Mouse (Mus musculus) adrenal gland, adult 8-10 months (tissue): Measurements from ENCODE around the gene Cdk18. TPM values are rescaled to one million over a fixed set of nuclear protein-coding genes. Genes with fewer than 3 reads are reported as not detected.
"Not testable (repeated sequence)": the region's sequence is repeated elsewhere in the genome, so short reads cannot be mapped to it uniquely, and the experiment has no call there.

Experiments
- DNase-seq: peaks from one replicate; pipeline ENCODE4 v3.0.0; 2022
- total RNA-seq, 4 experiments: library from RNA; stranded (reverse); gene quantifications; 2 replicates each; pipeline ENCODE4 v1.2.4; 2022

Cdk18 gene
- total RNA-seq: 10 to 100 TPM; 18.0 to 43.3 (median 25.4) TPM

DNA sequence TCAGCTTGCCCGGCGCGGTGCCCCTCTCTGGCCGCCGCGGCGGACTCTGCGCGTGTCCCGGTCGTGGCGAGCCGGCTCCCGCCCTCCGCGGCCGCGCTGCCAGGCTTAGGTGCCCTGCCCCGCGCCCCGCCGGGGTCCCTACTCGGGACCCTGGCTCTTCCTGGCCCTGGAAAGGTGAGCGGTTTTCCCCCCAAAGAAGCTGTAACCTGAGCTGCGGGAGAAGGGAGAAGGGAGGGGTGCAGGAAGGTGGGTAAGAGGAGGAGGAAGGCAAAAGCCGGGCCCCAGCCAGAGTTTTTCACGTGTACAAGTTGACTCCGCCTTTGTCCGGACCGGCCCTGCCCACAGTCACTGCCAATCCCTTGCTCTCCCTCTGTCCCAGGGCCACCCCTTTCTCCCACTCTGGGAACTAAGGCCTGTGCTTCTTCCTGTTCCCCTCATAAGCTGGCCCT is at the start of gene Cdk18:
TSS of gene Cdk18 (minus strand) at position 269 of the 449 bp plus-strand sequence.
- peak; percentile 82 for DNase-seq

GRCm38 (mm10) chr1:132189231-132189630 is 49.7 kb upstream of the Cdk18 start:
- no peak for DNase-seq

DNA sequence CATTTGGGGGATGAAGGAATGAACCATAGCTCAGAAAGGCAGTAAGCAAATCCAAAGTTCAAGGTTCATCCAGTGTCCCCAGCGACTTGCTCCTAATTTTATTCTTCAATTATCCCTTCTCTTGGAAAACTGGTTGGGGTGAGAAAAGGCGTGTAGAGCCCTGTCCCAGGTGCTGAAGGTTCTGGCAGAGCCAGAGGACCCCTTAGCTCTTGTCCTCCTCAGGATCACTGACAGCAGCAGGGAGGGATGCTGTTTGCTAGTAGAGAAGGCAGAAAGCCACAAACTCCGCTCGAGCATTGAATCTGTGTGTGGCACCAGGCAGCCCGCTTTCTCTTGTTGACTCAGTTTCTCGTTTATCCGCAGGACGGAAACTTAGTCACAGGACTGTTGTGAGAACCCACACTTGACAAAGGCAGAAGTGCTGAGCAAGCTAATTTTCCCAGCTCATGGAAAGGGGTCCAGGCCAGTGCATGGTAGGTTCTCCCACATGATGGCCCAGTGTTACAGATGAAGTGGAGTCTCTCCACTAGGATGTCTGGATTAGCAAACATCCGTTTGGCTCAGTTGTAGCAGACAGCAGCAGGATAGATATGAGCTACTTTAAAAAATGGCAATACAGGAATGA is 49.1 kb upstream of the Cdk18 start:
- no peak for DNase-seq

DNA sequence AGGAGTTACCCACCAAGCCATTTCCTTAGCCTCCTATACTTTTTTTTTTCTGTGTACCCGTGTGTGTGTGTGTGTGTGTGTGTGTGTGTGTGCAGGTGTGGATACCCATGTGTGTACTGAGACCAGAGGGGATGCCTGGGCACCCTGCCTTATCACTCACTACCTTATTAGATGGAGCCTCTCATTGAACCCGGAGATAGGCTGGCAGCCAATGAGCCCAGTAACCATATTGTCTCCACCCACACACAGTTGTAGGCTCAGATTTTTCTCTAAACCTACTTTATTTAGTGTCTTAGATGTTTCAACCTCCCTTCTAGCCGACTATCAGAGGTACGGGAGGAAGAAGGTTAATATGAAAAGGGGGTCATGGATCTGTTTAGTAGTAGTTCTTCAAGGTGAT is 46.8 kb upstream of the Cdk18 start:
- no peak for DNase-seq

DNA sequence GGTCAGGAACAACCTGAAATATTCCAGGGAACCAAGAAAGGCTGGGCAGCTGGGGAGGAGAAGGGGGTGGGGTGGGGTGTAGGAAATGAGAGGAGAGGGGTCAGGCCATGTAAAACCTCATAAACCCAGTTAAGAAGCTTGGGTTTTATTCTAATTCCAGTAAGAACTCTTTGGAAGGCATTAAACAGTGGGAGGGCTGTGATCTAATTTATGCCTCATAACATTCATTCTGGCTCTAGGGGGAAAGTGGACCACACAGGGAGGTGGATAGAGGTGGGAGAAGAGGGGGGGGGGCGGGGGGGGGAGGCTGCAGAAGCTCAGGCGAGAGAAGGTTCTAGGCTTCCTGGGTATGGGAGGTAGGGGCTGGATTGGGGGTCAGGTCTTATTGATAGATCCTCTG is 32.1 kb upstream of the Cdk18 start:
- no peak for DNase-seq

DNA sequence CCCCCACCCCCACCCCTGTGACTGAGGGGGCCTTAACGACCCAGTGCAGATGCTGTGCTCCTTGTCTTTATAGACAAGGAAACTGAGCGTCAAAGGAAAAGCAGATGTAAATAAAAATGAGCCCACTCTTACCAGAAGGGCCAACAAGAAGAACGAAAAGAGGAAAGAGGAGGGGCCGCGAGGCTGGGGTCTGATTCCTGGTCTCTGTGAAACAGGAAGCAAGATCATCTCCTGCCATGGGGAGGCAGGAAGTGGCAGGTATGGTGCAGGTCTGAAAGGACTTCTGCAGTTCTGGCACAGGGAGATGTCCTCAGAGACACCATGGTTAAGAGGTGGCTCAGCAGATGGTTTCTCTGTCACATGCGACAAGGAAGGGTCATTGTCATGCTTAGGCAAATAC is 31.2 kb upstream of the Cdk18 start:
- no peak for DNase-seq

DNA sequence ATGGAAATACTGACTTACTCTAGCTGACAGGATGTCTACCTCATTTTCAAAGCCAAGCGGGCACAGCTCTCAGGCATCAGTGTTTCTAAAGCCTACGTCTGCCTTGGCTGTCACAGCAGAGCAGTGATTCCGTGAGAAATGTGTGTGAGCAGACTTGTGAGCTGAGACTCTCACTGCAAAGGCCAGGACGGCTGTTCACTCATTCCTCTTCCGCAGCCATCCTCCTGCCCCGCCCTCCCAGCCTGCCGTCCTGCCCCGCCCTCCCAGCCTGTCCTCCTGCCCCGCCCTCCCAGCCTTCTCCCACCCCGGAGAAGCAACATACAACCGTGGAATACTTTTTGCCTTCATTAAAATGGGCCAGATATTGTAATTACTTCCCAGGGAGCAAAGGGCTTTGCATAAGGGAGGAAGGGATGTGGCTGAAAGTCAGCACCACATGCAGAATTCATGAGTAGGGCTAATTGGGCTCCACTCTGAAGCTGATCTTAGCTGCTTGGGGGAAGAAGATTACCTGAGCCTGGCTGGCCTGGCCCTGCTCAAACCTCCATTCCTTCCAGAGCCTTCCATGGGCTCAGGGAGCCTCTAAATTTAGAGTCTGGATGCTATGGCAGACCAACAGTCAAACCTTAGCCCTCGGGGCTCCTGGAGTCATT is 28.8 kb upstream of the Cdk18 start:
- DNase-seq: no peak

DNA sequence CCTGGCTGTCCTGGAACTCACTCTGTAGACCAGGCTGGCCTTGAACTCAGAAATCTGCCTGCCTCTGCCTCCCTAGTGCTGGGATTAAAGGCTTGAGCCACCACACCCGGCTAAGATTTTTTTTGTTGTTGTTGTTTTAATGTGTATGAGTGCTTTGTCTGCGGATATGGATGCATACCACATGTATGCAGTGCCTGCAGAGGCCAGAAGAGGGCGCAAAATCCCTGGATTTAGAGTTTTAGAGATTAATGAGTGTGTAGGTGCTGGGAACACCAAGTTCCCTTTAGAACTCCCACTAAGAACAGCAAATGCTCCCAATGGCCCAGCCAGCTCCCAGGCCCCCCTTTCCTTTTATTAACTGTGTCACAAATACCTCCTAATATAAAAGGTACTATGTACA is 26.4 kb upstream of the Cdk18 start:
- no peak for DNase-seq

DNA sequence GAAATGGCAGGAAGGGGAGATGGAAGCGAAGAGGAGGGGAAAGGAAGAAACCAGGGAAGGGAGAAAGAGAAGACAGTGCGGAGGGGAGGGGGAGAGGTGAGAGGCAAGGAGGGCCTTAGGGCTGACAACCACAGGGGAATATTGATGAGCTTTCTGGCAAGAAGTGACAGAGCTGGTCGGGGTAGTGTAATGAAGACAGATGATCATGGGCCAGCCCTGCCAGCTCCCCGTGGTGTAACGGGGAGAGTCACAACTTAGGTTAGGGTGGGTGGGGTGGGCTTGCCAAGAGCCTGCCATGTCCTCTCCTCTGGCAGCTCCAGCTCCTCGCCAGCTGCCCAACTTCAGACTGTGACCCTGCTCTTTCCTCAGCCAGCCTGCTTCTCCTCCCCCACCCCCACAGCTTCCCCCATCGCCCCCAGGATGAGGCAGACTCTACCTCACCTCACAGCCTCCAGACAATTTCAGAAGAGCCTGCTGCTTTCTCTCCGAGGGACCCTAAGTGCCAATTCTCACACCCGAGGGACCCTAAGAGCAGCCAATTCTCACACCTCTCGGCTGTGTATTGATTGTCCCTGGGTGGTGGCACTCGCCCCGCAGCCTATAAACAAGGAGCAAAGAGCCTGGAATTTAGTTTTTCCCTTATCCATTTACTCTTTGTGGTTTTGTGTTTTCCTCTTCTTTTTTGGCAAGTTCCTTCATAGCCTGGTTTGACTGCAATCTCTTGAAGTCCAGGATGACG is 25.5 kb upstream of the Cdk18 start:
- DNase-seq: no peak

DNA sequence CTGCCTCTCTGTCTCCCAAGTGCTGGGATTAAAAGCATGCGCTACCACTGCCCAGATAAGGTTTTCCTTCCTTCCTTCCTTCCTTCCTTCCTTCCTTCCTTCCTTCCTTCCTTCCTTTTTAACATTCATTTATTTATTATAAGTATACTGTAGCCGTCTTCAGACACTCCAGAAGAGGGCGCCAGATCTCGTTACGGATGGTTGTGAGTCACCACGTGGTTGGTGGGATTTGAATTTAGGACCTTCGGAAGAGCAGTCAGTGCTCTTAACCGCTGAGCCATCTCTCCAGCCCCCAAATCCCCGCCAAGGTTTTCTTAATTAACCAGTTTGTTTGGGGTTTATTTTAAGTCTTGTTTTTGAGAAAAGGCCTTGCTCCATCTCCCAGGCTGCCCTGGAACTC is 23.1 kb upstream of the Cdk18 start:
- DNase-seq: not testable (repeated sequence)

DNA sequence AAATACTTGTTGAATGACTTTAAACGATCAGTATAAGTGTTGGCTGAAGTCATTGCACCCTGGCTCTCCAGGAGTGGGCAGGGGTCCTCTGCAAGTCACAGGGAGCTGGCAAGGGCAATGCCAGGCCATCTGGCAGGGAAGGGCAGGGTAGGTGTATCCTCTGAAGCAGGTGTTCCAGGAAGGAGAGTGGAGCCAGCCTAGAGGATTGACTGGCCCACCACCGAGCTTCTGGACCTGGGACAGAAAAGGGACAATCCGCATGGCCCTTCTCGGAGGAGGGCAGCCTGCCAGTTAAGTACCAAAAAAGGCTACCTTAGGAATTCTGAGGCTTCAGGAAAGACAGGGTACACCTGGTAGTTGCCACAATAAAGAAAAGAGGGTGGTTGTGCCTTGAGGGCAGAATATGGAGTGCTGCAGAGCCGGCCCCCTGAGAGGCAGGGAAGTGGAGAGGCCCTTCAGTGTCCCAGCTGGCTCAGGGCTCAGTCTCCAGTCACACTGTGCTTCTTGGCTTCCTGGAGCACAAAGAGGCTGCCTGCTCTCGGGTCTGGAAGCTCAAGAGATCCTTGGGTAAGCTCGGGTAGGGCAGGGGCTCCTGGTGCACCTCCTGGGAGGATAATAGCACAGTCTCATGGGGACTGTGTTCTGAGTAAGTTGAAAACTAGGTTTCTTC is 21.9 kb upstream of the Cdk18 start:
- DNase-seq: no peak

DNA sequence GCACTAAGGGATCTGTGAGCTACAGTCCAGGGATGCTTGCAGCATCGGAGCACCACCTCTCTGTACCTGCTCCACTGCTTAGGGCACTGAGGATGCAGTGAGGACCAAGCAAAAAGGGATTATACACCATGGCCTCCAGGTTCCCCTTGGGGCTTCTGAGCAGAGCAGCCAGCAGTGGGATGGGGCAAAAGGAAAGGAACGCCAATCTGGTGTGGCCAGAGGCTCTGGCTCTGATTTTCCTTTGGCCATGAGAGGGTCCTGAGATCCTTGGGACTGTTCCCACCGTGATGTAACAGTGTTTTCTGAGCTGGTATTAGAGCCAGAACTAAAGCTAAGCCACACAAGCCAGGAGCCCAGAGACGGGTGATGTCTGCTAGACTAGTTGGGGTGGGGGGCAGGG is 20.2 kb upstream of the Cdk18 start:
- no peak for DNase-seq

- no peak for DNase-seq
Measured at GRCm38 (mm10) chr1:132158741-132159140, 19.3 kb upstream of the Cdk18 start.

DNA sequence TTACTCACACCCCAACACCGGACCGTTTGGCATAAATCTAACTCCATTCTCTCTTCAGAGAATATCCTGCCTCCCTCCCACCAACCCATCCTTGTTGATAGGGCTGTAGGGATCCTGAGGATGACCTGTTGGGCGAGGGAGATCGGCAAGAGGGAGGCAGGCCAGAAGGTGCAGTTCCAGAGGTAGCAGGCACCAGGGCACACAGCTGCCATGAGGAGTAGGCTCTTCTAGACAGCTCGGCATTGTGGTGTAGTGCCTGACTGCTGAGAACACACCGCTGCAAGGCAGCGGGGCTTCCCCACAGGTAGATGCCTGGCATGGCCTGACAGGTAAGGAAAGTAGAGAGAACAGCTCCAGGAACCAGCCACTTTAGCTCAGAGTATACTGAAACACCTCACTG is 18.3 kb upstream of the Cdk18 start:
- no peak for DNase-seq

- peak; percentile 67 for DNase-seq
Measured at GRCm38 (mm10) chr1:132157016-132157781, 17.7 kb upstream of the Cdk18 start.

- DNase-seq: peak; percentile 64
Measured at GRCm38 (mm10) chr1:132155737-132156136, 16.3 kb upstream of the Cdk18 start.

DNA sequence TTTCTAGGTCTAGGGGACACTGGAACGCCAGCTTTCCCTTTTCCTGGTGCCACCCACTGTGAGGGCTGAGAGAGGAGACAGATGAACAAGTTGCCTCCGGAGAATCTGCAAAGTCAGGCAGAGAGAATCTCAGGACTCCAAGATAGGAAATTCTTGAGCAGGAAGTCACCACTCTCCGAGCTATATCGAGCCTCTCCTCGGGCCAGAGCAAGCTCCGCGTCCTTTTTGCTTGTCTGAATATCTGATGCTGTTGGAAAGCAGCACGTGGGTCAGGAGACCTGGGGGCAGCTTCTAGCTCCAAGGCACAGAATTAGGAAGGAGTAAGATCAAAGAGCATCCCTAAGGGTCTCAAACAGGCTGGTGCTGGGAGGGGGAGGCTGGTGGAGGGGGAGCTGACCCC is 14.2 kb upstream of the Cdk18 start:
- DNase-seq: no peak

DNA sequence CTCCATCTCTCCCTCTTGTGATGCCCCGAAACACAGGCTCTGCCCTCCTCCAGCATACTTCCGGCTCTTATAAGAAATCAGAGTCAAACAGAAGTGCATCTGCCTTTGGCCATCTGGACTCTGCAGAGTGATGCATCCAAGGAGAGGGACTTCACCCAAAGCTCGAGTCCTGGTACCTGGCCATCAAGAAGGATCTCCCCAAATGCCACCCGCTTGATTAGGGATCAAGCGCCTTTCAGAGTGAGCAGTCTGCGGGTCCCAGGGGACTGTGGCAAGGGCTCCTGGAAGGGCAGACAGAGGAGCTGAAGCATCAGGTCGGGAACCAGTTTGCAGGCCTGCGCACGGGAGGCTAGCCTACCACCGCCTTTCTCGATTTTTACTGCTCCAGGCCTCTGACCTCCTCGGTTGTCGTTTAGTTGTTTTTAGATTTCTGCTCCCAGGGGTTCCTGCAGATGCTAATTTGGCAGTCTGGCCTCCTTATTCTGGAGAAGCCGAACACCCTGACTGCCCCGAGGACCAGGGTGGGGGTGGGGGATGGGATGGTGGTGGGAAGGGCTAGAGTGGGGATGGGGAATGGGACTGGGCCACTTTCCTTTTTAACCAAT is 13.7 kb upstream of the Cdk18 start:
- no peak for DNase-seq

DNA sequence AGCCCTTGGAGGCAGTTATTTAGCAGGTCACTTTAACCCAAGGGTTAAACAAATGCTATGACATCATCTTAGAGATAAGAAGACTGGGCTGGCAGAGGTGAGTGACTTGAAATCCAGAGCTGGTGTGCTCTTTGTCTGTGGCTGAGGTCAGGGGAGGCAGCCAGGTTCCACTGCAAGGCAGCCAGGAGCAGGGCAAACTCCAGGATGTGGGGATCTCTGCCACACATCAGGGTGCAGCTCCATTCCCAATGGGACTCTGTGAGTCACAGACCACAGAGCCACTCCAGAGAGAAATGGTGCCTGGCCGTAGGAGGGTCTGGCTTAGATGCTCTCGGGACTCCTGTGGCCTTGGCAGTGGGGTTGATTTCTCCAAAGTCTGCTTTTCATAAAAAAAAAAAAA is 12.4 kb upstream of the Cdk18 start:
- no peak for DNase-seq

- no peak for DNase-seq
Measured at GRCm38 (mm10) chr1:132150817-132151601, 11.5 kb upstream of the Cdk18 start.

- DNase-seq: no peak
Measured at GRCm38 (mm10) chr1:132150171-132150570, 10.7 kb upstream of the Cdk18 start.
